Mouse (Mus musculus) splenic B cell, adult 2 months (primary cell): ENCODE data around the gene Lipc.

Source experiments
- DNase-seq: peaks from one replicate; pipeline ENCODE4 v3.0.0-alpha.2; 2011; ENCODE audit warnings: low read depth, low spot score
- H3K27me3 ChIP-seq: 2 replicates; pipeline ENCODE4 v1.6.1; 2012; ENCODE audit warnings: mild to moderate bottlenecking, low read length, moderate library complexity, mixed read lengths; ENCODE audit not compliant: control insufficient read depth, poor library complexity, insufficient read depth, severe bottlenecking
- H3K36me3 ChIP-seq: 2 replicates; pipeline ENCODE4 v1.6.1; 2012; ENCODE audit warnings: mild to moderate bottlenecking, low read length, moderate library complexity, mixed read lengths; ENCODE audit not compliant: control insufficient read depth, poor library complexity, insufficient read depth, severe bottlenecking

Gene Lipc

GRCm38 (mm10) chr9:70938134-70938533 is 13.9 kb downstream of the Lipc start:
- DNase-seq = no peak
- Histone ChIP-seq H3K36me3 (no peaks in the 10 kb centered on the region), H3K27me3 (no peaks in the 10 kb centered on the region)

- Histone ChIP-seq H3K36me3 (no peaks in the 10 kb centered on the region), H3K27me3 (no peaks in the 10 kb centered on the region)
These were observed 17.3 kb downstream of the Lipc start for GRCm38 (mm10) chr9:70934587-70935295.

GRCm38 (mm10) chr9:70930641-70931020 is 21.4 kb downstream of the Lipc start:
- Histone ChIP-seq H3K27me3 (no peaks in the 10 kb centered on the region), H3K36me3 (no peaks in the 10 kb centered on the region)
- no peak for DNase-seq

More at GRCm38 (mm10) chr9:70934587-70935295, 17.3 kb downstream of the Lipc start:
- DNase-seq = no peak

- Histone ChIP-seq H3K36me3 (no peaks in the 10 kb centered on the region), H3K27me3 (no peaks in the 10 kb centered on the region)
- peak; percentile 65 for DNase-seq
These were observed 22.0 kb downstream of the Lipc start for GRCm38 (mm10) chr9:70929840-70930640.

GRCm38 (mm10) chr9:70928472-70928871 is 23.6 kb downstream of the Lipc start:
- no peak for DNase-seq
- H3K36me3 ChIP-seq = no peaks in the 10 kb centered on the region
- no peaks in the 10 kb centered on the region for H3K27me3 ChIP-seq

GRCm38 (mm10) chr9:70927701-70928100 is 24.3 kb downstream of the Lipc start:
- Histone ChIP-seq H3K36me3 (no peaks in the 10 kb centered on the region), H3K27me3 (no peaks in the 10 kb centered on the region)
- no peak for DNase-seq

- Histone ChIP-seq H3K36me3 (no peaks in the 10 kb centered on the region), H3K27me3 (no peaks in the 10 kb centered on the region)
- no peak for DNase-seq
These were observed 25.0 kb downstream of the Lipc start for GRCm38 (mm10) chr9:70926820-70927588.

- Histone ChIP-seq H3K27me3 (no peaks in the 10 kb centered on the region), H3K36me3 (no peaks in the 10 kb centered on the region)
- DNase-seq = no peak
These were observed 26.8 kb downstream of the Lipc start for GRCm38 (mm10) chr9:70925225-70925624.

- DNase-seq = peak; percentile 20
- Histone ChIP-seq H3K27me3 (no peaks in the 10 kb centered on the region), H3K36me3 (no peaks in the 10 kb centered on the region)
These were observed 27.3 kb downstream of the Lipc start for GRCm38 (mm10) chr9:70924763-70925162.

GRCm38 (mm10) chr9:70921781-70922565 is 30.1 kb downstream of the Lipc start:
- DNase-seq = no peak
- H3K36me3 ChIP-seq = no peaks in the 10 kb centered on the region
- no peaks in the 10 kb centered on the region for H3K27me3 ChIP-seq

- H3K36me3 ChIP-seq = no peaks in the 10 kb centered on the region
- DNase-seq = no peak
- no peaks in the 10 kb centered on the region for H3K27me3 ChIP-seq
These were observed 30.9 kb downstream of the Lipc start for GRCm38 (mm10) chr9:70921132-70921531.

- DNase-seq = no peak
- Histone ChIP-seq H3K27me3 (no peaks in the 10 kb centered on the region), H3K36me3 (no peaks in the 10 kb centered on the region)
These were observed 32.8 kb downstream of the Lipc start for GRCm38 (mm10) chr9:70919271-70919670.

GRCm38 (mm10) chr9:70916516-70916915 is 35.5 kb downstream of the Lipc start:
- no peak for DNase-seq
- Histone ChIP-seq H3K27me3 (no peaks in the 10 kb centered on the region), H3K36me3 (no peaks in the 10 kb centered on the region)

- H3K36me3 ChIP-seq = no peaks in the 10 kb centered on the region
- H3K27me3 ChIP-seq = no peaks in the 10 kb centered on the region
- no peak for DNase-seq
These were observed 36.7 kb downstream of the Lipc start for GRCm38 (mm10) chr9:70915356-70915685.
